Mouse (Mus musculus) kidney, adult 2 months (tissue): ENCODE results near the gene Rrad. TPM values are rescaled to one million over a fixed set of nuclear protein-coding genes. Genes with fewer than 3 reads are reported as not detected.
A peak's percentile ranks its signal among the peaks of the same experiment; 100 is the strongest.

Experiments used
- DNase-seq: peaks from one replicate; pipeline ENCODE4 v3.0.0; 2021
- H3K27ac ChIP-seq: fragments of 200-500 bp; 2 replicates; pipeline ENCODE4 v1.5.1; 2012; ENCODE audit warnings: low read depth, low read length, control low read depth, inconsistent platforms; ENCODE audit not compliant: insufficient read depth
- H3K27me3 ChIP-seq: fragments of 200-500 bp; replicated peaks from 2 replicates; pipeline ENCODE4 v1.6.1; 2012; ENCODE audit warnings: mild to moderate bottlenecking, moderate library complexity, low read length, inconsistent platforms; ENCODE audit not compliant: control insufficient read depth, insufficient read depth
- H3K36me3 ChIP-seq: fragments of 200-500 bp; 2 replicates; pipeline ENCODE4 v1.6.1; 2012; ENCODE audit warnings: mild to moderate bottlenecking, moderate library complexity, low read length, inconsistent platforms; ENCODE audit not compliant: control insufficient read depth, insufficient read depth
- H3K4me1 ChIP-seq: fragments of 200-500 bp; 2 replicates; pipeline ENCODE4 v1.6.1; 2011; ENCODE audit warnings: low read length; ENCODE audit not compliant: control insufficient read depth, insufficient read depth
- H3K4me3 ChIP-seq: fragments of 200-500 bp; 2 replicates; pipeline ENCODE4 v1.5.1; 2011; ENCODE audit warnings: mild to moderate bottlenecking, low read depth, low read length, control low read depth; ENCODE audit not compliant: insufficient read depth
- CTCF ChIP-seq: fragments of 200-500 bp; conservative IDR thresholded peaks from 2 replicates; pipeline ENCODE4 v1.5.1; 2011; ENCODE audit warnings: low read depth, mild to moderate bottlenecking, control low read depth, low read length, moderate library complexity, mixed read lengths; ENCODE audit not compliant: insufficient read depth, insufficient read length
- POLR2A ChIP-seq: fragments of 200-500 bp; IDR thresholded peaks from one replicate; pipeline ENCODE4 v1.6.1; 2011; ENCODE audit warnings: low read depth, low read length, control low read depth
- WGBS: fragments of 180-500 bp; shearing (Covaris S2); methylation state at CpG from one replicate; pipeline ENCODE4 v1.1.7; 2018; 5-methylcytosine and 5-hydroxymethylcytosine counted together
- polyA plus RNA-seq: library from polyadenylated mRNA; depleted of rRNA; stranded (reverse); fragments of >200 nt; gene quantifications from 2 replicates; pipeline ENCODE4 v1.2.3, GENCODE M21; 2012

Rrad gene
- polyA plus RNA-seq, 1 experiment, result 5.8 TPM

DNA sequence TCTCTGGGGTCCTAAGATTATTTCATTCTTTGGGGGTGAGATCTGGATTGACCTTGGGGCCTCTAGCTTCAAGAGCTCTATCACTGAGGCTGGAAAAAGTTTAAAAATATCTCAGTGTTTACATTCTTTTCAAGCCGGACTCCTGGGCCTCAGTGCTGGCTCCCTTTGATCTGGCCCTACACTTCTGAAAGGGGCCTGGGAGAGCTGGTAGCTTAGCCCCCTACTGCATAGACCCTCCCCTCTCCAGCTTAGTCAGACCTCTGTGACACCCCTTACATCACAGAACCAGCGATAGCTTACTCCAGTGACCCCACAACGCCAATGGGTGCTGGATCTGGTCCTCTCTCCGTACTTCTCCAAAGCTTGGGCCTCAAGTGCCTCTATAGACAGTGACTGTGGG lies 19.5 kb downstream of the Rrad start:
- Histone ChIP-seq H3K36me3 (no peaks in the 10 kb centered on the region), H3K4me1 (peaks cover 12% of the 10 kb centered on the region), H3K27me3 (no peaks in the 10 kb centered on the region), H3K4me3 (no peak overlapping the region), H3K27ac (no peak overlapping the region)
- DNase-seq, result no peak
- 66% methylated on average over 4 of the region's 4 CpGs for WGBS
- TF ChIP-seq POLR2A (no peak), CTCF (no peak)

DNA sequence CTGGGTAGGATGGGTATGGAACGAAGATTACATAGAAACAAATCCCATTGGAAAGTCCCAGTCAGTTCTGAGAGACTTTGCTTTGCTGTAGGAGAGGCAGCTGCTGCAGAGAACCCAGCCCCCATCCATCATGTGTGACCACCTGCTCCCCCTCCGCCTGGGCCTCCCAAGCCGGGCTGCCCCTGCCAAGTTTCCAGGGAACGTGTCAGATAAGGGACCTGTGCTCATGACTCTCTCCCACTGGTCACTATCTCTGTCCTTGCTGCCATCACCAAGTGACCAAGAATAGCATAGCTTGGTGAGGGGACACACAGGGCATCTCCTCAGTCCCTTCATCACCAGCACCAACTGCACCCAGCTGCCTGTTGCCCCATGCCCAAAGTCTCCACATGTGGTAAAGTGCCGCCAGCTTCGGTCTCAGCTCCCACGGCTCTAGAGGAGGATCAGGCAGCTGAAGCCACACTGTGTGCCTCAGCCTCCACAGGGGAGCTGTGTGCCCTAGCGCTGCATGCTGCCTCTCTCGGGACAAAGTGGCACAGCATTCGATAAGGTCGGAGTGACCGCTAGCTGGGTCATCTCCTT lies 20.9 kb downstream of the Rrad start:
- Histone ChIP-seq H3K27me3 (no peaks in the 10 kb centered on the region), H3K4me3 (no peak overlapping the region), H3K36me3 (no peaks in the 10 kb centered on the region), H3K27ac (no peak overlapping the region), H3K4me1 (peaks cover 15% of the 10 kb centered on the region)
- WGBS, result 79% methylated on average over 12 of the region's 12 CpGs
- TF ChIP-seq POLR2A (peak; percentile 11), CTCF (no peak)
- no peak for DNase-seq

DNA sequence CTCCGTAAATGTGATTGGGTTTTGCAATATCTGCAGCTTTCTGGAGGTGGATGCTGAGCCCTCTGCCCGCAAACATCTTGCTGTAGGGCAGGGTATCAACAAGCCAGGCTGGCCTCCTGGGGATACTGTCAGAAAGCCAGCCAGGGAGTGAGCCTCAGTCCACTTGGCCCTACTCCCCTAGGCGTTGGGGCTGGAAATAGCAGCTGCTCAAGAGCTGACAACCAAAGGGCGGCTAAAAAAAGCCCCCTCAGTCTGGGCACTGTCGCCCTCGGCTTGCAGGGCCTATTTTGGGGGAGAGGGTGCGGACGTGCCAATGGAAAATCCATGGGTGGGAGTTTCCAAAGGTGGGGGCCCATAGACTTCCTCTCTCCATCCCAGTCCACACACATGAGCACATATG lies 21.9 kb downstream of the Rrad start:
- no peak for DNase-seq
- H3K27ac ChIP-seq, result no peak overlapping the region
- no peak for TF ChIP-seq CTCF
- TF ChIP-seq POLR2A, result no peak
- no peak overlapping the region for H3K4me3 ChIP-seq
- H3K4me1 ChIP-seq, result peaks cover 15% of the 10 kb centered on the region
- no peaks in the 10 kb centered on the region for H3K36me3 ChIP-seq
- WGBS, result 71% methylated on average over 8 of the region's 8 CpGs
- no peaks in the 10 kb centered on the region for H3K27me3 ChIP-seq

- no peak overlapping the region for H3K4me3 ChIP-seq
- H3K27me3 ChIP-seq, result no peaks in the 10 kb centered on the region
- H3K36me3 ChIP-seq, result no peaks in the 10 kb centered on the region
- peak; percentile 43 for DNase-seq
- WGBS, result 47% methylated on average over 2 of the region's 2 CpGs
- H3K4me1 ChIP-seq, result peaks cover 15% of the 10 kb centered on the region
- peak overlapping the region; percentile 78 for H3K27ac ChIP-seq
- TF ChIP-seq CTCF (no peak), POLR2A (no peak)
Measured at GRCm38 (mm10) chr8:104607944-104608343, 23.2 kb downstream of the Rrad start.

- Histone ChIP-seq H3K27ac (no peak overlapping the region), H3K36me3 (no peaks in the 10 kb centered on the region), H3K27me3 (no peaks in the 10 kb centered on the region), H3K4me3 (no peak overlapping the region), H3K4me1 (peaks cover 20% of the 10 kb centered on the region)
- TF ChIP-seq POLR2A (no peak), CTCF (no peak)
- 24% methylated on average over 6 of the region's 6 CpGs for WGBS
- no peak for DNase-seq
Measured at GRCm38 (mm10) chr8:104606329-104606728, 24.8 kb downstream of the Rrad start.

- Histone ChIP-seq H3K4me3 (no peak overlapping the region), H3K36me3 (no peaks in the 10 kb centered on the region), H3K4me1 (peaks cover 33% of the 10 kb centered on the region), H3K27ac (no peak overlapping the region), H3K27me3 (no peaks in the 10 kb centered on the region)
- DNase-seq, result no peak
- WGBS, result 46% methylated on average over 4 of the region's 4 CpGs
- no peak for TF ChIP-seq CTCF
- no peak for TF ChIP-seq POLR2A
Measured at GRCm38 (mm10) chr8:104603245-104603593, 27.9 kb downstream of the Rrad start.

- H3K4me3 ChIP-seq, result no peak overlapping the region
- peaks cover 30% of the 10 kb centered on the region for H3K4me1 ChIP-seq
- DNase-seq, result peak; percentile 94
- TF ChIP-seq POLR2A (no peak), CTCF (peak; percentile 99)
- H3K36me3 ChIP-seq, result no peaks in the 10 kb centered on the region
- no peaks in the 10 kb centered on the region for H3K27me3 ChIP-seq
- no peak overlapping the region for H3K27ac ChIP-seq
- WGBS, result 11% methylated on average over 21 of the region's 21 CpGs
Measured at GRCm38 (mm10) chr8:104602468-104603244, 28.5 kb downstream of the Rrad start.

DNA sequence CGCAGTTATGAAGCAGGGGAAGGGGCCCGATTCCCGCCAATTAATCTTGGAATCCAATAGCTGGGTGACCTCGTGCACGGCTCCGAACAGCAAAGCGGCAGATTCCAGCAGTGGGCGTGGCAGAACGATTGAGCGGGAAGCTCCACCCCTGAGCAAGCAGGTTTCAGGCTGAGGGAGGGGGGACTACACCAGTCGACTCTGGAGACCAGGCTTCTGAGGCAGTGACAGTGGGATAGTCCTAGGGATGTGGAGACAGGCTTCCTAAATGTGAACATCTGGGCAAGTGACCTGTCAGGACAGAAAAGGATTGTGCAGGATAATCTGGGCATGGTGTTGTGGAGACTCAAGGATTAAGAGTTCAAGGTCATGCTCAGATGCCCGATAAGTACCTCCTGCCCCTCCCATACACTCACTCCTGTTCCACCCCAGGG lies 29.2 kb downstream of the Rrad start:
- H3K4me1 ChIP-seq, result peaks cover 28% of the 10 kb centered on the region
- no peaks in the 10 kb centered on the region for H3K27me3 ChIP-seq
- no peaks in the 10 kb centered on the region for H3K36me3 ChIP-seq
- no peak overlapping the region for H3K4me3 ChIP-seq
- 2% methylated on average over 12 of the region's 12 CpGs for WGBS
- DNase-seq, result peak; percentile 54
- H3K27ac ChIP-seq, result no peak overlapping the region
- no peak for TF ChIP-seq POLR2A
- TF ChIP-seq CTCF, result no peak
